Mouse (Mus musculus) CD4-positive helper T cell, adult 2 months (primary cell): ENCODE measurements around the gene Leng9.
A peak's percentile ranks its signal among the peaks of the same experiment; 100 is the strongest.

ENCODE experiments used
- DNase-seq: peaks from one replicate; pipeline ENCODE4 v3.0.0-alpha.2; 2012; ENCODE audit warnings: low read depth, missing footprints, low spot score

Gene Leng9

DNA sequence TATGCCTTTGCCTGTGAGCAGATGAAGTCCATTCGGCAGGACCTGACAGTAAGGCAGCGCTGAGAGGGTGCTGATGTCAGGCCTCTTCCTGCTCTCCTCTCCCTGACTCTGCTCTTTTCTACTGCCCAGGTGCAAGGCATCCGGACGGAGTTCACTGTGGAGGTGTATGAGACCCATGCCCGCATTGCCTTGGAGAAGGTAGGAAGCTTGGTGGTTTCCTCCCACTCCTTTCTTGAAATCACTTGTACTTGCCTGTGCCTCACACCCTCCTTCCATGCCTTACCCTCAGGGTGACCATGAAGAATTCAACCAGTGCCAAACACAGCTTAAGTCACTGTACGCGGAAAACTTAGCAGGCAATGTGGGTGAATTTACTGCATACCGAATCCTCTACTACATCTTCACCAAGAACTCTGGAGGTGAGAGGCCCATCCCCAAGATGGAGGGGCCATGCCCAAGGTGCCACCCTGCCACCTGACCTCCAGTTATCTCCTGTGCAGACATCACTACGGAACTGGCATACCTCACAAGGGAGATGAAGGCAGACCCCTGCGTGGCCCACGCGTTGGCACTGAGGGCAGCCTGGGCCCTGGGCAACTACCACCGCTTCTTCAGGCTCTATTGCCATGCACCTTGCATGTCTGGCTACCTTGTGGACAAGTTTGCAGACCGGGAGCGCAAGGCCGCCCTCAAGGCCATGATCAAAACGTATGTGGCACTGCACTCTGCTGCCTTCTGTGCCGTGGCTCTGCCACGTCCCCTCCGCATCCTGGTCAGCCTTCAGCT, 5.2 kb downstream of the Leng9 start:
- DNase-seq: no peak

DNA sequence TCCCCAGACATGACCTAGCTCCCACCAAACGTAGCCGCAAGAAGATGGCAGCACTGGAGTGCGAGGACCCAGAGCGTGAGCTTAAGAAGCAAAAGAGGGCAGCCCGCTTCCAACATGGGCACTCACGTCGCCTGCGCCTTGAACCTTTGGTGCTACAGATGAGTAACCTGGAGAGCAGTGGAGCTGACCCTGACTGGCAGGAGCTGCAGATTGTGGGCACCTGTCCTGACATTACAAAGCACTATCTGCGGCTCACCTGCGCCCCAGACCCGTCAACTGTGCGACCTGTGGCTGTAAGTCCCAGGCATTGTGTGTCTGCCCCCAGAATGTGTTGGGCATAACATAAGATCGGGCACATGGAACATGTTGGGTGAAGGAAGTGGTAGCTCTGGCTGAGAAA, 6.1 kb downstream of the Leng9 start:
- no peak for DNase-seq

DNA sequence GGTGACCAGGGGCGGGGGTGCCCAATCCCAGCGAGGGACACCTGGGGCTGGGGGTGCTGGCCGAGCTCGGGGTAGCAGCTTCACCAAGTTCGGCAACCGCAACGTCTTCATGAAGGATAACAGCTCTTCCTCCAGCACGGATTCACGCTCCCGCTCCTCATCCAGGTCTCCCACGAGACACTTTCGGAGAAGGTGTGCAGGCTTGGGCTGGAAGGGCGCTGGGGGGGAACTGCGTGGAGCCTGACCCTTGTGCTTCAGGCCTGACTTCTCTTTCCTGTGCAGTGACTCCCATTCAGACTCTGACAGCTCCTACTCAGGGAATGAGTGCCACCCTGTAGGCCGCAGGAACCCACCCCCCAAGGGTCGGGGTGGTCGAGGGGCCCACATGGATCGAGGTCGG, 6.7 kb downstream of the Leng9 start:
- no peak for DNase-seq

DNA sequence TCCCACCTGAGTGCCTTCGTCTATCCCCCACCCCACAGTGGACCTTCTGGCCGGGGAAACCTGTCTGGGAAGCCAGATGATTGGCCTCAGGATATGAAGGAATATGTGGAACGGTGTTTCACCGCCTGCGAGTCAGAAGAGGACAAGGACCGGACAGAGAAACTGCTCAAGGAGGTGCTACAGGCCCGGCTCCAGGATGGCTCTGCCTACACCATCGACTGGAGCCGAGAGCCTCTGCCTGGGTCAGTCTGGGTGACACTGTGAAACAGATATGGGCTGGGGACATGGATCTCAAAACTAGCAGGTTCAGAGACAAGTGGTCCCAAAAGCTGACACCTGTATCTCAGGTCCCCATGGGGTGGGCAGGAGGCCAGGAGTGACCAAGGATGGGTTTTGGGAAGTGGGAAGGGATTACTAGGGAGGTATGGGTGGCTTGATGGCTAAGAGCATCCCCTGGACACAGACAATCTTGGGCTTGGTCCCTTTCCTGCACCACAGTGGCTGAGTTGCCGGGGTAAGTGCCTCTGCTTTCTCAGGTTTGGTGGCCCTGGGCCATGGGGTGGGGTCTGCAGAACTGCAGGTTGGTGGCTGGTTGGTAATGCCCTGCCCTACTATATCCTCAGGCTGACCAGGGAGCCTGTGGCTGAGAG, 7.3 kb downstream of the Leng9 start:
- DNase-seq: no peak

DNA sequence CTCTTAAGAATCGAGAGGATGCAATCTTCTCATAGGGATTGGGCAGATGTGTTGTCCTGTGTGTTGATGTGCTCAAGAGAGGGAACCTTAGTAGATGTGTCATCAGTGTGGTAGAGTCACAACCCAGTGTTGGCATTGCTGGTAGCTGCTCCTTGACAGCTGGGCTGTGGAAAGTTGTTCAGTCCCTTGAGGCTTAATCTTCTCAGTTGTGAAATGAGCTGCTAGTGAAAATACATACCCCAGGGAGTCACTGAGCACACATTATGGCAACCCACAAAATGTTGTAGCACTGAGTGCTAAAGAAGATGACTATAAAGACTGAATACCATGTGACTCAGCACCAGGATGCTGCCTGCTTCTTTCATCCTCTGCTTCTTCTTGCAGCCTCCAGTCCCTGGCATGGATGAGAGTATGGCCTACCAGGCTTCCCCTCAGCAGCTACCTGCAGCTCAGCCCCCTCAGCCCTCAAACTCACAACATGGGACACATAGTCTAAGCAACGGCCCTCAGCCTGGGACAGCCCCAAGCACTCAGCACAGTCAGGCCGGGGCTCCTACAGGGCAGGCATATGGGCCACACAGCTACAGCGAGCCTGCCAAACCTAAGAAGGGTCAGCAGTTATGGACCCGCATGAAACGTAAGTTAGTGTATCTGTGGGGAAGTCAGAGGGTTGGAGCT, 8.4 kb downstream of the Leng9 start:
- no peak for DNase-seq

DNA sequence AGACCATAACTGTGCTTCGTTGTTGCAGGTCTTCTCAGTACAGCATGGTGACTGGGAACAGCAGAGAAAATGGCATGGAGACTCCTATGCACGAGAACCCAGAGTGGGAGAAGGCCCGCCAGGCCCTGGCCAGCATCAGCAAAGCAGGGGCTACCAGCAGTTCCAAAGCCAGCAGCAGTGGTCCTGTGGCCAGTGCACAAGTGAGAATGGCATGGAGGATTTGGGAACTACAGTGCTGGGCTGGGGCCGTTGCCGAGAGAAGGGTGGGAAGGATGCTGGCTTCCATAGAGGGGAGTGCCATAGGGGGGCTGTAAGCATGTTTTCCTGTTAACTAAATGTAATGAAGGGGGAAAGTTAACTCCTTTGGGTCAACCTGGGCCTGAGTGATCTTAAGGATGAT, 10.8 kb downstream of the Leng9 start:
- no peak for DNase-seq

DNA sequence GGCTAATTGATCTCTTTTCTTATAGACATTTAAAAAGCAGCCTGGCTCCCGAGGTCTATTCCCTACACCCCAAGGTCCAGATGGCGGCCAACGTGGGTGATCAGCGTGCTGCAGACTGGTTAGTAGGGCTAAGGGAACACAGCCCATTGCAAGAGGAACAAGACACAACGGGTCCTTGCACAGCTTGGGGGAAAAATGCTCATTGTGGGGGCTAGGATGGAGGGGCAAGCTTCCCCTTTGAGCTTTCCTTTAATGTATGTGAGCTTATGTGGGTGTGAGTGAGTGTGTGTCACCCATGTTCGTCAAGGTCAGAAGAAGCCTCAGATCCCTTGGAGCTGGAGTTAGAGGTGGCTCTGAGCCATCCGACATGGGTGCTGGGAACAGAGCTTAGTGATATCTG, 11.5 kb downstream of the Leng9 start:
- DNase-seq: no peak

DNA sequence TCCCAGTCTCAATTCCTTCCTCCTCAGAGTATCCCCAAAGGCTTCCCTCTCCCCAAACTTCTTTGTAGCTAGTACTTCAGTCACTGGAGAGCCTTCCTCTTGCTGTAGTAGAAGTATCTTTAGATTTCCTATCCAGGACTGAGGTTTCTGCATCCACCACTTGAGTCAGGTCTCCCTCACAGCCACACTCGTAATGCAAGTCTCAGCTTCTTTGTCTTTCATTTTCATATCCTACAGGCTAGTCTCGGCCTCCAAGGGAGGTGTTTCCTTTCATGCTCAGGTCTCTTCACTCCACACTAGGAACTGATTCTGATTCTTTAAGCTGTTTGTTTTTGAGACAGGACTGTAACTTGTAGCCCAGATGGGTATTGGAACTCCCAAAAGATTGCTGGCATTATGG, 12.0 kb downstream of the Leng9 start:
- no peak for DNase-seq

DNA sequence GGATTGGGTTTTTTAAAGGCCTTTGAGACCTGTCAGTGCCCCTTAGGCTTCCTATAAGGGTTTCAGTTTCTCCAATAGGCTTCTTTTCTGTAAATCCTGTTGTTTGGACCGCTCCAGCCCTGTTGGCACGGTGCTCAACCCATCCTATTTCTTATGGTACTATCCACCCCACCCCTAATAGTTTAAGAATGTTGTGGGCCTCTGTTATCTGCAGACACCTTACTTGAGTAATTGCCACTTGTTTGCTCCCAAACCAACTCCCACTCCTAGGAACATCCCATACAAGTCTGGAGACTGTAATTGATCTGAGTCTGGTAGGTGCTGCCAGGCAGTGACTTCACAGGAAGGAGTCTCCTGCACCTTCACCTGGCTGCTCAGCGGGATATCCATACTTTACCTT, 12.4 kb downstream of the Leng9 start:
- no peak for DNase-seq

DNA sequence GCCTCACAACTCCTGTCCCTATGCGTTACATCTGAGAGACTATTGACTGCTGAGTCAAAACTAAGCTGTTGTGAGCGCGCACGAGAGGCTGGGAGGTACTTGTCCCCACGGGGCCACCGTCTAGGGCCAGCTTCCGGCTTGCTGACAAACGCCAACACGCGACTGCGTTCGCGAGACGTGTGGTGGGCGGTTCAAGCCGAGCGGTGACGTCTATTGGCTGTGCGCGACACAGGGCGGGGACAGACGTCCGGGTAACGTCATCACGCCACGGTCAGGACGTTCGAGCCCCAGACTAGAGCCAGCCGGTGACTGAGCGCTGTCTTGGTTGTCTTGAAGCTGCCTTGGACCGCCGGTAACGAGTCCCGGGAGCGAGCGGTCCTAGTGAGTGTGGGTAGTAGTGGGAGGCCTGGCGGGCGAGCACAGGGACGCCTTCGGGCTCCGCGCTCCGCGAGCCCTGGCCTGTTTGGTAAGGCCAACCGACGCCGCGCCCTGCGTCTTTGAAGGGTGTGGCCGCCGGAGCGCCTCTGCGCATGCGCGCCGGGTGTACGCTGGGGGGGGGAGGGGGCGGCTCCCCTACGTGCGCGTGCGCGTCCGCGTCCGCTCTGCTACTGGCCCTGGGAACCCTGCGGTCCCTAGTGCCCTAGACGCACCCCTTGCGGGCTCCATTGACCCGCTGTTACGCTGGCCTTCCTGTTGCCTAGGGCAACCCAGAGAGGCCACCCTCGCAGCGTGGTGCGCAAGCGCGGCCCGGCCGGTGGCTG, 13.2 kb downstream of the Leng9 start, which contains the start of gene Leng8:
TSS of gene Leng8 (plus strand) at position 269 of the 761 bp plus-strand sequence.
- peak; percentile 99 for DNase-seq

DNA sequence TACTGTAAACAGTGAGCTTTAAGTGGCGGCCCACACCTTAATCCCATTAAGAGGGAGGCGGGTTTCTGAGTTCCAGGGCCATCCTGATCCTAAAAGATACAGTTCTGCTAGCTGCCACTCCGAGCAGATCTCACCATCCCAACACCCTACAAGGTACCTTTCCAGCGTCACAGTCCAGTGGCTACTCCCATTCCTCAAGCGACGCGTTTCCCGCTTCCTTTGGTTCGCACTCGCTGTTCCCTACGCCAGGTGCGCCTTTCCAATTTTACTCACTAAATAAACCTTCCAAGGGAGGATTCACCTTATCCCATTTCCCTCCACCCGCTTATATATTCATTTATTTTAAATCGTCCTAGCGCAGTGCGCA, 13.8 kb downstream of the Leng9 start:
- DNase-seq: no peak

DNA sequence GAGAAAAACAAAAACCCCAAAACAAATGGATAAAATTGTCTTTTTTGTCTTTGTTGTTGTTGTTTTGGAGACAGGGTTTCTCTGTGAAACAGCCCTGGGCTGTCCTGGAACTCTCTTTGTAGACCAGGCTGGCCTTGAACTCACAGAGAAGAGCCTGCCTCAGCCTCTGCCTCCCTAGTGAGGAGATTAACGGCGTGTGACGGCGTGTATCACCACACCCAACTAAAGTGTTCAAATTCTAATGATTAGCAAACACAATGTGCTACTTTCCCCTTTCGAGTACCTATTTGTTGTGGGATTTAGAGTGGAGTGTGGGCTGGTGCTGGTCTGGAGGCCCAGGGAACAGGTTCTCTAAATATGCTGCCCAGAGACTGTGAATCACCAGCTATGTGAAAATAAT, 15.3 kb downstream of the Leng9 start:
- DNase-seq: no peak

DNA sequence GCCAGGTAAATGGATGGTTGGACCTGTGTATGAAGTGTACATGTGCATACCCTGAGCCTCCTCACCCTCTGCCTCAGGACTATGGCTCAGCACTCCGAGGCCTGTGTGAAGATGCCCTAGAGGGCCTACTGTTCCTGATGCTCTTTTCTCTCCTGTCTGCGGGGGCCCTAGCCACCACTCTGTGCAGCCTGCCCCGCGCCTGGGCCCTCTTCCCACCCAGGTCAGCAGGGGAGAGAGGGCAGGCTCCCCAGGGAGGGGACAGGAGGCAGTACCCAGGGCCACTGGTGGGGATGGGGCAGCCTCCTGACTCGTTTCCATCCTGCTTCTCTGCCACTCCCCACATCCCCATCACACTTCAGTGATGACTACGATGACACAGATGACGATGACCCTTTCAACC, 17.2 kb downstream of the Leng9 start:
- DNase-seq: no peak

DNA sequence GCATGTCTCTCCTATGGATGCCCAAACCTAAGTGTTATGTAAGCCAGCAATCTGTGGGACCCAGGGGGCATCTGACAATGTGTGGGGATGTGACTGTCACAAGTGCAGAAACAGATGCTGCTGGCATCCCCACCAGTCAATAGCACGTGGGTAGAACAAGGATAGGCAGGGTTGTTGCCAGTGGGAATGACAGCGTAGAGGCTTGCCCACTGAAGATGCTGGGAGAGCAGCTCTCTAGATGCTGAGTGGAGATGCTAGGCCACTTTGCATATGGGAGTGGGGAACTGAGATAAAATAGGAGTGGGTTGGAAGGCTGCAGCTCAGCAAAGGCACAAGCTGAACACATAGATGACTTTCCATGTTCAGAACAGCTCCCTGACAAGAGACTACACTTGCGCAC, 17.6 kb downstream of the Leng9 start:
- DNase-seq: no peak

DNA sequence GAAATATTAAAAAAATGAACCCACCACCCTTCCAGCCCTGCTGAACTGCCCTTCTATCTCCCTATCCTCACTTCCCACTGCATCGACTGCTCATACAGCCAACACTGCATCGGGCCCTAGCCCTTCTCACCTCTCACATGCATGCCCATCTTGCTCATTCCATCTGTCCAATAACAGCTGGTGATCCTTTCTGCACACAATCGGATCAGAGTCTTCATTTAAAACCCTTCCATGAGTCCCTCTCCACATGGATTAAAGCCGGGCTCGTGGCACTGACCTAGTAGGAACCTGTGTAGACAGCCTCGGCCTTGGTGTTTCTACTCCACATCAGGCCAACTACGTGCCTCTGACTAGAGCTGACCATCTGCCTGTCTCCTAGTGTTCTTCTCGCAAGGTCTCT, 18.2 kb downstream of the Leng9 start:
- no peak for DNase-seq

DNA sequence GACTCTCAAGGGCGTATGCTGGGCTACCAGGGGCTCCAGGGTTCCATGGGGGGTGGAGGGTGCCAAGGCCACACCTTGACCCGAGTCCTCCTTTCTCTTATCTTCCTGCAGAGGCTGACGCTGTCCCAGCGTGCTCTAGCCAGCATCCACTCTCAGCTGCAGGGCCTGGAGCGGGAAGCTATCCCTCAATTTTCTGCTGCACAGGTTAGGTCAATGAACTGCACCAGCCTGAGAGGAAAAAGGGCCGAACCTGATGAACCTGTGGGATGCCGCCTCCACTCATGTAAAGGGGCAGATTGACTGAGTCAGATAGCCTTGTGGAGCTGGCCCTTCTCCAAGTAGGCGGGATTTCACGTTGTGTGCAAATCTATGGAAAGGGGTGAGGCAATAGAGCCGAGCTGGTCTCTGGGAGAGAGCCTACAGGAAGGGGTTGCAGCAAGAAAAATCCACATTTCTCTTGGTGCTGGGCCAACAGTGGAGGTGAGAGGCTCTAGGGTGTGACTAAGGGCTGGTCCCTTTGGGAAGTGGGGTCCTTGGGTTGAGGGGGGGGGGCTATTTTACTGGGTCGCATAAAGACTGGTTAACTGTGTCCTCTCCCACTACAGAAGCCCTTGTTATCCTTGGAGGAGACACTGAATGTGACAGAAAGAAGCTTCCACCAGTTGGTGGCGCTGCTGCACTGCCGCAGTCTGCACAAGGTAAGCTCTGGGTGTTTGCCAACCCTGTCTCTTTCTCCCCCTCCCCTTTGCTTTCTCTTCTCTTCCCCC, 19.3 kb downstream of the Leng9 start:
- DNase-seq: peak; percentile 85

DNA sequence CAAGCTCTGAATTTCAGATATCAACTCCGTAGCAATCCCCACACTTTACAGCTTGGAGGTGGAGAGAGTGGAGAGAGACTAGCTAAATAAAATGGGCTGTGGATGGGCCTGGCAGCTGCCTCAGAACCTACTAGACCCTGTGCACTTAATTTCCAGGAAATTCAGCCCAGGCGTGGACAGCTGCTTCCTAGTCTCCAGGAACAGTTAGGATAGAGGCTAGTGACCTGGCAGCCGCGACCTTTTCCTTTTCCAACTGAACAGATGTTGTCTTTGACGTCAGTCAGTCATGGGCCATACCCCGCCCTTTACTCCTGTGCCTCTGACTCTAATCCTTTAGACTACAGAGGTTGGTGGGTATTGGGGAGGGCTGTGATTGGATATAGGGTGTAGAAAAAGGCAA, 21.3 kb downstream of the Leng9 start:
- no peak for DNase-seq

DNA sequence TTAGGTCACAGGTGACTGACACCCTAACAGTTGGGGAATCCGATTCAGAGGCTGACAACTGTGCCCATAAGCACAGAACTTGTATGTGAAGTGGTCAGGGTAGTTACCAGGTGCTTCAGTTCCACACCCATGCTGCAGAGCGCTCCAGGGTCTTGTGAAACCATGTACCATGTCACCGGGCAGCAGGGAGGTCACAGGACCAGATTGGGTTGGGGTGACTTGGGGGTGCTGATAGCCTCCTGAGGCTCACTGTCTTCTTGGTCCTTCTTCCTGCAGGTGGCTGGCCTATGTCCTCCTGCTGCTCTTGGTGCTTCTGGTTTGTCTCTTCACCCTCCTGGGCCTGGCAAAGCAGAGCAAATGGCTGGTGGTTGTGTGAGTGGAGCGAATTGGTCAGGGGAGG, 22.3 kb downstream of the Leng9 start:
- DNase-seq: no peak

DNA sequence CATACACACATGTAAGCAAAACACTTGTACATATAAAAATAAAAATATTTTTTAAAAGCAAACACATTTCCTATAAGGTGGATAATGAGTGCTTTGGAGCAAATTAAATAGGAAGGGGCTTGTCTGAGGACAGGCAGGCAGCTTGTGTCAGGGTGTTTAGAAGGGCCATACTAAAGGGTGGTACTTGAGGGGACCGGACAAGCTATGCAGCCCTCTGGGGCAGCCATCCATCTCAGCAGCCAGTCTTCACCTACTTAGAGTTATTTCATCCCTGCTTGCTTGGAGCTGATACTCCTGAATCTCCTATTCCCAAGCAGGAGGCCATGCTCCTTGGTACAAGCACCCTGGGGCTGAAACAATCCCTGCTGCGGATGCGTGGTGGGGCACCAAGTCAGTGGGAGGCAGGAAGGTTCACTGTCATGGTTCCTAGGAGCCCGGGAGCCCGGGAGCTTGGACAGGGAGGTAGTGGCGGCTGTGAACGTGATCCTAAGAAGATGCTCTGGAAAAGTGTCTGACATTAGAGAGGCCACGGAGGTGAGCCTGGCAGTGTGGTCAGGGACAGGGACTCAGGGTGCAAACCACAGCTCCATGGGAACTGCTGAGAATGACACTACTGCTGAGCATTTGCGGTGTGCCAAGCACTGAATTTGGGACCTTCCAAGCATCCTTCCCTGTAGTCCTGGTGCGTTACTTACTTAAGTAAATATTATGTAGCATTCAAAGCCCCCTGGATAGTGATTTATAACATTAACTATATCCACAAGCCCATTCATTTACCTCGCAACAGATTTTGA, 23.0 kb downstream of the Leng9 start:
- no peak for DNase-seq

DNA sequence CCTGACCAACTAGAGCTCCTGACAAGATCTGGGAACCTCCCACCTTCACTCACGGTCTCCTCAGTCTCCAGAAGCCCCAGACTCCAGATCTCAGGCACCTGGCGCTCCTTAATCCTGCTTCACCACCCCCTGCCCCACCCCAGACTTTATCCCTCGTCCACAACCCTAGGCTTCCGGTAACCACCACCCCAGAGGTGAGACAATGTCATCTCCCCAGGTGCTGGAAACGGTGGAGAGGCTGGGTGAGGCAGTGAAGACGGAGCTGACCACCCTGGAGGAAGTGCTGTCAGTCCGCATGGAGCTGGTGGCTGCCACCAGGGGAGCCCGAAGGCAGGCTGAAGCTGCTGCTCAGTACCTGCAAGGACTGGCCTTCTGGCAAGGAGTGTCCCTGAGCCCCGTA, 24.9 kb downstream of the Leng9 start:
- no peak for DNase-seq

DNA sequence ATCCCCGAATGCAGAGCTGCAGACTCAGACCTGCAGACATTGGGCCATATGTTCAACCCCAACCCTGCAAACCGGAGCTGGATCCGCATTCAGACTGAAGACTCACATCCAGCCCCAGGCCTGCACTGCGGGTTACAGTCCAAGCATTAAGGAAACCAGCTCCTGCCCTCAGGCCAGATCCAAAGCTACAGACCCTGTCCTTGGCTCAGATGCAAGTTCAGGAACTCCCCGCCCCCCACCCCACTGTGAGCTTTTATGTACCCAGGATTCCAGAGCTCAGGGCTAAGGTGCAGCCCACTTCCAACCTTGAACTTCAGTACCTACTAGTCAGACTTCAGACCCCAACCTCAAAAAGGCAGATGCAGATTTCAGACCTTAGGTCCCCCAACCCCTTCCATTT, 25.3 kb downstream of the Leng9 start:
- no peak for DNase-seq
